Mouse (Mus musculus) lung, embryonic 15.5 days (tissue): ENCODE data around the gene B3galt2. TPM values are rescaled to one million over a fixed set of nuclear protein-coding genes. Genes with fewer than 3 reads are reported as not detected.

Source experiments
- polyA plus RNA-seq: library from polyadenylated mRNA; unstranded; fragments of >200 nt; fragmentation: Nextera tagmentation; extraction: Ambion mirVana; gene quantifications from 2 replicates; pipeline ENCODE4 v1.2.1, GENCODE M21; 2015

B3galt2 gene
- polyA plus RNA-seq, 1 experiment from 2014 or later, result 0.25 TPM

Other genes starting within 250 kb of the B3galt2 start
- 28.3 and 32.3 TPM in 2 replicates for gene Cdc73, start 62.2 kb downstream of the B3galt2 start, polyA plus RNA-seq
- gene Glrx2, start 75.7 kb downstream of the B3galt2 start, polyA plus RNA-seq, result 81.0 and 85.8 TPM in 2 replicates
- 18.5 and 19.8 TPM in 2 replicates for gene Trove2, start 136.4 kb downstream of the B3galt2 start, polyA plus RNA-seq
- 92.3 and 94.0 TPM in 2 replicates for gene Uchl5, start 136.6 kb downstream of the B3galt2 start, polyA plus RNA-seq